Mouse (Mus musculus): ENCODE results near the gene Grik4. TPM values are rescaled to one million over a fixed set of nuclear protein-coding genes. Genes with fewer than 3 reads are reported as not detected.
A peak's percentile ranks its signal among the peaks of the same experiment; 100 is the strongest.

Gene Grik4
- polyA plus RNA-seq, 1 experiment from 2014 or later, result 2.5 TPM

DNA sequence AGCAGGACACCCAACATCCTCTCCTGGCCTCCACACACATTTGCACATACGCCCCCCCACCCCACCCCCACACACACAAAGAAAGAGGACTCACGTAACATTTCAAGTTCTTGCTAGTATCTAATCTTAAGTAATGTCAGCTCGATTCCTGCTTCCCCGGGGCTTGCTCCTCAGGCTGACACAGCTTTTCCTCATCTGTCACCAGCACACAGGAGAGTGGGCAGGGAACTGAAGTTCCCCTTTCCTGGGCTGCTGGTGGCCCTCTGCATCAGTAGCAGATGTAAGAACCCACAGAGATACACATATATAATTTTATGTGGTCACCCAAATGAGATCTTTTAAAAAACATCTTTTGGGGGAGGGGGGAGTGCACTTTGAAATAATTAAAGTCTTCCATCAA is 98.2 kb downstream of the Grik4 start:
- Histone ChIP-seq H3K27me3 (ENCODE audit: control insufficient read depth, insufficient read depth, low read length) (no peaks in the 10 kb centered on the region), H3K4me1 (ENCODE audit: control insufficient read depth, insufficient read depth, low read length) (no peaks in the 10 kb centered on the region; the same call in 1 of the 2 replicates), H3K4me3 (ENCODE audit: low read depth, low read length) (no peak overlapping the region), H3K9ac (ENCODE audit: low read length) (no peak overlapping the region), H3K4me2 (ENCODE audit: low read depth) (no peak overlapping the region), H3K27ac (ENCODE audit: low read depth, low read length) (no peak overlapping the region), H3K36me3 (ENCODE audit: control insufficient read depth, insufficient read depth, low read length) (no peaks in the 10 kb centered on the region), H3K9me3 (ENCODE audit: control insufficient read depth, low read length) (no peaks in the 10 kb centered on the region)
- ATAC-seq (ENCODE audit: insufficient read depth, low FRiP score, low TSS enrichment), result no peak
- DNase-seq (ENCODE audit: low spot score), result no peak
- 79% methylated on average over 4 of the region's 4 CpGs for WGBS

- ATAC-seq (ENCODE audit: insufficient read depth, low FRiP score, low TSS enrichment), result no peak
- DNase-seq (ENCODE audit: low spot score), result no peak
- Histone ChIP-seq H3K27me3 (ENCODE audit: control insufficient read depth, insufficient read depth, low read length) (no peaks in the 10 kb centered on the region), H3K4me1 (ENCODE audit: control insufficient read depth, insufficient read depth, low read length) (no peaks in the 10 kb centered on the region; the same call in 1 of the 2 replicates), H3K4me2 (ENCODE audit: low read depth) (no peak overlapping the region), H3K36me3 (ENCODE audit: control insufficient read depth, insufficient read depth, low read length) (no peaks in the 10 kb centered on the region), H3K9ac (ENCODE audit: low read length) (no peak overlapping the region), H3K9me3 (ENCODE audit: control insufficient read depth, low read length) (no peaks in the 10 kb centered on the region), H3K4me3 (ENCODE audit: low read depth, low read length) (no peak overlapping the region), H3K27ac (ENCODE audit: low read depth, low read length) (no peak overlapping the region)
- WGBS, result 90% methylated on average over 5 of the region's 5 CpGs
Observed at GRCm38 (mm10) chr9:42844301-42844700, 100.0 kb downstream of the Grik4 start.

DNA sequence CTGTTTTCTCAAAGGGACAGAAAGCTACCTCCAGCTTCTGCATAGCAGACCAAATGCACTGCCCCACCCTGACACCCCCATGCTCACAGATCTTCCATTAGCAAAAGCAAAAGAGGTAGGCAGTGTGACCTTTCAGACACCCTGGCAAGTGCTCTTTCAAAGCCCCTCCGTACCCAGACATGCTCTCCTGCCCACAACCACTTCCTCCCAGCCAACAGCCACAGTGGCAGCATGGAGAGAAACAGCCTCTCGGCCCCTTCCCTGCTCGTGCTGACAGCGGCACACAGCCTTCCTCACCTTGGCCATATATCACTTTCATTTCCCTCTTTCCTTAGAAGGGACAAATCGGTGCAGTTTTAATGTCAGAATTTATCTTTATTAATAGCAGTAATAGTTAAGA is 106.0 kb downstream of the Grik4 start:
- Histone ChIP-seq H3K27me3 (ENCODE audit: control insufficient read depth, insufficient read depth, low read length) (no peaks in the 10 kb centered on the region), H3K36me3 (ENCODE audit: control insufficient read depth, insufficient read depth, low read length) (no peaks in the 10 kb centered on the region), H3K9me3 (ENCODE audit: control insufficient read depth, low read length) (no peaks in the 10 kb centered on the region), H3K9ac (ENCODE audit: low read length) (no peak overlapping the region), H3K4me3 (ENCODE audit: low read depth, low read length) (no peak overlapping the region), H3K27ac (ENCODE audit: low read depth, low read length) (no peak overlapping the region), H3K4me2 (ENCODE audit: low read depth) (no peak overlapping the region), H3K4me1 (ENCODE audit: control insufficient read depth, insufficient read depth, low read length) (no peaks in the 10 kb centered on the region)
- 75% methylated on average over 5 of the region's 5 CpGs for WGBS
- DNase-seq (ENCODE audit: low spot score), result no peak
- ATAC-seq (ENCODE audit: insufficient read depth, low FRiP score, low TSS enrichment), result no peak

GRCm38 (mm10) chr9:42837498-42837897 is 106.8 kb downstream of the Grik4 start:
- Histone ChIP-seq H3K9ac (ENCODE audit: low read length) (no peak overlapping the region), H3K36me3 (ENCODE audit: control insufficient read depth, insufficient read depth, low read length) (no peaks in the 10 kb centered on the region), H3K4me2 (ENCODE audit: low read depth) (no peak overlapping the region), H3K4me1 (ENCODE audit: control insufficient read depth, insufficient read depth, low read length) (no peaks in the 10 kb centered on the region), H3K27me3 (ENCODE audit: control insufficient read depth, insufficient read depth, low read length) (no peaks in the 10 kb centered on the region), H3K4me3 (ENCODE audit: low read depth, low read length) (no peak overlapping the region), H3K27ac (ENCODE audit: low read depth, low read length) (no peak overlapping the region), H3K9me3 (ENCODE audit: control insufficient read depth, low read length) (no peaks in the 10 kb centered on the region)
- 82% methylated on average over 6 of the region's 6 CpGs for WGBS
- no peak for ATAC-seq (ENCODE audit: insufficient read depth, low FRiP score, low TSS enrichment)
- no peak for DNase-seq (ENCODE audit: low spot score)

GRCm38 (mm10) chr9:42831558-42831957 is 112.7 kb downstream of the Grik4 start:
- H3K9me3 ChIP-seq (ENCODE audit: control insufficient read depth, low read length), result no peaks in the 10 kb centered on the region

DNA sequence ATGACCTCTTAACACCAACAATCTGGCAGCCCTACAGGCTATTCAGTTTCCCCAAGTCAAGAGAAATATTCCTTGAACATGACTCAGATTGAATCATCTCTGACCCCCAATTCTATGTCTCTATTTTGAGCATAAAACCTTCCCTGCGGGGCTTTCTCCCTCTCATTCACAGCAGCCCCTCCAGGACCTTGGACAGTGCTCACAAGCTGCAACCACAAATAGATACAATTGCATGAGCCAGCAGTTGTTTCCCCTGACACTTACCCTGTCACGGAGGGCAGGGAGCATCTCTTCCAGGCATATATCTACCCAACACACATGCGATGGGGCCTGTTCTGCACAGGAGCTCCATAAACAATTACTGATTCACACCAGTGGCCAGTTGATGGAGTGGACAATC is 125.0 kb downstream of the Grik4 start:
- H3K9me3 ChIP-seq (ENCODE audit: control insufficient read depth, low read length), result no peaks in the 10 kb centered on the region
- DNase-seq (ENCODE audit: low spot score), result peak; percentile 26
- no peaks in the 10 kb centered on the region for H3K4me1 ChIP-seq (ENCODE audit: control insufficient read depth, insufficient read depth, low read length)
- H3K4me2 ChIP-seq (ENCODE audit: low read depth), result no peak overlapping the region
- no peaks in the 10 kb centered on the region for H3K36me3 ChIP-seq (ENCODE audit: control insufficient read depth, insufficient read depth, low read length)
- ATAC-seq (ENCODE audit: insufficient read depth, low FRiP score, low TSS enrichment), result no peak
- no peaks in the 10 kb centered on the region for H3K27me3 ChIP-seq (ENCODE audit: control insufficient read depth, insufficient read depth, low read length)
- H3K4me3 ChIP-seq (ENCODE audit: low read depth, low read length), result no peak overlapping the region
- 51% methylated on average over 3 of the region's 3 CpGs for WGBS
- no peak overlapping the region for H3K9ac ChIP-seq (ENCODE audit: low read length)
- H3K27ac ChIP-seq (ENCODE audit: low read depth, low read length), result no peak overlapping the region

More at GRCm38 (mm10) chr9:42831558-42831957, 112.7 kb downstream of the Grik4 start:
- H3K4me1 ChIP-seq (ENCODE audit: control insufficient read depth, insufficient read depth, low read length), result no peaks in the 10 kb centered on the region
- no peak overlapping the region for H3K27ac ChIP-seq (ENCODE audit: low read depth, low read length)
- no peak overlapping the region for H3K9ac ChIP-seq (ENCODE audit: low read length)
- H3K27me3 ChIP-seq (ENCODE audit: control insufficient read depth, insufficient read depth, low read length), result no peaks in the 10 kb centered on the region
- WGBS, result 83% methylated on average over 6 of the region's 6 CpGs
- no peak overlapping the region for H3K4me3 ChIP-seq (ENCODE audit: low read depth, low read length)
- no peaks in the 10 kb centered on the region for H3K36me3 ChIP-seq (ENCODE audit: control insufficient read depth, insufficient read depth, low read length)
- H3K4me2 ChIP-seq (ENCODE audit: low read depth), result no peak overlapping the region
- no peak for DNase-seq (ENCODE audit: low spot score)
- ATAC-seq (ENCODE audit: insufficient read depth, low FRiP score, low TSS enrichment), result no peak

GRCm38 (mm10) chr9:42816815-42817214 is 127.5 kb downstream of the Grik4 start:
- Histone ChIP-seq H3K27ac (ENCODE audit: low read depth, low read length) (no peak overlapping the region), H3K9ac (ENCODE audit: low read length) (no peak overlapping the region), H3K4me2 (ENCODE audit: low read depth) (no peak overlapping the region), H3K4me1 (ENCODE audit: control insufficient read depth, insufficient read depth, low read length) (no peaks in the 10 kb centered on the region), H3K27me3 (ENCODE audit: control insufficient read depth, insufficient read depth, low read length) (no peaks in the 10 kb centered on the region), H3K4me3 (ENCODE audit: low read depth, low read length) (no peak overlapping the region), H3K9me3 (ENCODE audit: control insufficient read depth, low read length) (no peaks in the 10 kb centered on the region), H3K36me3 (ENCODE audit: control insufficient read depth, insufficient read depth, low read length) (no peaks in the 10 kb centered on the region)
- ATAC-seq (ENCODE audit: insufficient read depth, low FRiP score, low TSS enrichment), result no peak
- 53% methylated on average over 1 of the region's 1 CpGs for WGBS
- DNase-seq (ENCODE audit: low spot score), result no peak

DNA sequence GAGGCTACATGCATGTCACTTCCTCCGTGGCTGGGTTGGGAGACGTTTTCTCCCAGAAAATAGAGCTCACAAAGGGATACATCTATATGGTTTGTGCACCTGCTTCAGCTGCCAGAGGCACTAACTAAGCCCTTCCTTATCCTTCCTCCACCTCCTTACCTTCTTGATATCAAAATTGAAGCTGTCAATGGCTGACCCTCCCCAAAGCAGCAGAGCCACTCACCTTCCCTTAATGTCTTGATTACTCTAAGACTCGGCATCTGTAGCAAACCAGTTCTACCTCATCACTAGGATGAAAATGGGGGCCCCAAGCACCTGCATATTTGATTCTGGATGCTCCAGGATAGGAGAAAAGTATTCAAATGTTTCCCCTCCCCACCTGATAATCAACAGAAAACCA is 135.1 kb downstream of the Grik4 start:
- H3K9ac ChIP-seq (ENCODE audit: low read length), result no peak overlapping the region
- no peak for DNase-seq (ENCODE audit: low spot score)
- H3K36me3 ChIP-seq (ENCODE audit: control insufficient read depth, insufficient read depth, low read length), result no peaks in the 10 kb centered on the region
- H3K4me1 ChIP-seq (ENCODE audit: control insufficient read depth, insufficient read depth, low read length), result no peaks in the 10 kb centered on the region
- 95% methylated on average over 3 of the region's 3 CpGs for WGBS
- no peak overlapping the region for H3K27ac ChIP-seq (ENCODE audit: low read depth, low read length)
- H3K4me2 ChIP-seq (ENCODE audit: low read depth), result no peak overlapping the region
- no peaks in the 10 kb centered on the region for H3K27me3 ChIP-seq (ENCODE audit: control insufficient read depth, insufficient read depth, low read length)
- no peak for ATAC-seq (ENCODE audit: insufficient read depth, low FRiP score, low TSS enrichment)
- no peak overlapping the region for H3K4me3 ChIP-seq (ENCODE audit: low read depth, low read length)
- no peaks in the 10 kb centered on the region for H3K9me3 ChIP-seq (ENCODE audit: control insufficient read depth, low read length)

DNA sequence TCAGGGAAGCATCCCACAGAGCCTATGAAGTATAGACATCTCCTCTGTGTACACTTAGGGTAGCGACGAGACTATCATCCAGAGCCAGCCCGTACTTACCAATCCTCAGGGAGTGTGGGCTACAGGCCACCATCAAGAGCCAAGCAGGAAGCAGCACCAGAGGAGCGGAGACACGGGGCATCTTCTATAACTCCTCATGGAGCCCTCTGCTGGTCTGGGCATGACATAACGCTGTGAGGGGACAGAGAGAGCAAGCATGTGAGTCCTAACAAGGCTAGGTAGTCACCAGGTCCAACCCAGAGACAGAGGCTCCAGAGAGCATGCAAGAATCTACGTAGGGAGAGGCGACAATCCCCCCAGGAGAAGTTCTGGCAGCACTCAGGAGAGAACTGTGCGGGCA is 135.9 kb downstream of the Grik4 start:
- H3K4me3 ChIP-seq (ENCODE audit: low read depth, low read length), result no peak overlapping the region
- H3K9ac ChIP-seq (ENCODE audit: low read length), result no peak overlapping the region
- no peaks in the 10 kb centered on the region for H3K9me3 ChIP-seq (ENCODE audit: control insufficient read depth, low read length)
- H3K36me3 ChIP-seq (ENCODE audit: control insufficient read depth, insufficient read depth, low read length), result no peaks in the 10 kb centered on the region
- WGBS, result 73% methylated on average over 9 of the region's 9 CpGs
- no peaks in the 10 kb centered on the region for H3K27me3 ChIP-seq (ENCODE audit: control insufficient read depth, insufficient read depth, low read length)
- ATAC-seq (ENCODE audit: insufficient read depth, low FRiP score, low TSS enrichment) (no peak), DNase-seq (ENCODE audit: low spot score) (no peak)
- no peaks in the 10 kb centered on the region for H3K4me1 ChIP-seq (ENCODE audit: control insufficient read depth, insufficient read depth, low read length)
- no peak overlapping the region for H3K4me2 ChIP-seq (ENCODE audit: low read depth)
- no peak overlapping the region for H3K27ac ChIP-seq (ENCODE audit: low read depth, low read length)
